Mouse (Mus musculus) C2C12 (cell line): ENCODE results near the gene Hcrtr1. TPM values are rescaled to one million over a fixed set of nuclear protein-coding genes. Genes with fewer than 3 reads are reported as not detected.

ENCODE experiments used
- H3K27me3 ChIP-seq: one replicate; pipeline ENCODE4 v1.6.1; 2011; ENCODE audit not compliant: control insufficient read depth, insufficient read depth, insufficient read length
- H3K36me3 ChIP-seq: one replicate; pipeline ENCODE4 v1.6.1; 2011; ENCODE audit not compliant: control insufficient read depth, insufficient read depth
- H3K4me3 ChIP-seq: one replicate; pipeline ENCODE4 v1.5.1; 2011; ENCODE audit warnings: mild to moderate bottlenecking, control low read depth; ENCODE audit not compliant: poor library complexity, insufficient read depth, severe bottlenecking
- H3K79me2 ChIP-seq: one replicate; pipeline ENCODE4 v1.6.1; 2011; ENCODE audit not compliant: control insufficient read depth, insufficient read depth
- H3K79me3 ChIP-seq: one replicate; pipeline ENCODE4 v1.6.1; 2011; ENCODE audit warnings: low read depth, control low read depth
- H3ac ChIP-seq: one replicate; pipeline ENCODE3; 2011; ENCODE audit warnings: low read depth; ENCODE audit not compliant: control insufficient read depth, insufficient read length
- CEBPB ChIP-seq: IDR thresholded peaks from one replicate; pipeline ENCODE4 v1.6.1; 2011; ENCODE audit warnings: low read depth, mild to moderate bottlenecking, control low read depth, moderate library complexity
- CTCF ChIP-seq: IDR thresholded peaks from one replicate; pipeline ENCODE4 v1.5.1; 2011; ENCODE audit not compliant: control insufficient read depth, insufficient read depth, insufficient read length
- FOSL1 ChIP-seq: IDR thresholded peaks from one replicate; pipeline ENCODE4 v1.8.0; 2011; ENCODE audit warnings: mild to moderate bottlenecking, low read length; ENCODE audit not compliant: poor library complexity, insufficient read depth, severe bottlenecking
- MAX ChIP-seq: IDR thresholded peaks from one replicate; pipeline ENCODE4 v1.6.1; 2011; ENCODE audit warnings: mild to moderate bottlenecking, control low read depth
- MYOD1 ChIP-seq: IDR thresholded peaks from one replicate; pipeline ENCODE4 v1.6.1; 2011; ENCODE audit warnings: low read depth; ENCODE audit not compliant: control insufficient read depth, insufficient read length
- MYOG ChIP-seq: IDR thresholded peaks from one replicate; pipeline ENCODE4 v1.6.1; 2011; ENCODE audit not compliant: control insufficient read depth, insufficient read length; ENCODE audit errors: extremely low read depth
- USF1 ChIP-seq: IDR thresholded peaks from one replicate; pipeline ENCODE4 v1.6.1; 2011; ENCODE audit warnings: low read depth, mild to moderate bottlenecking, control low read depth, moderate library complexity
- polyA plus RNA-seq: library from polyadenylated mRNA; unstranded; fragments of >200 nt; fragmentation: generic; extraction: Trizol; gene quantifications from one replicate; pipeline ENCODE4 v1.2.1, GENCODE M21; 2012; ENCODE audit warnings: missing spikeins

The Hcrtr1 gene
- polyA plus RNA-seq, 1 experiment, result not detected

DNA sequence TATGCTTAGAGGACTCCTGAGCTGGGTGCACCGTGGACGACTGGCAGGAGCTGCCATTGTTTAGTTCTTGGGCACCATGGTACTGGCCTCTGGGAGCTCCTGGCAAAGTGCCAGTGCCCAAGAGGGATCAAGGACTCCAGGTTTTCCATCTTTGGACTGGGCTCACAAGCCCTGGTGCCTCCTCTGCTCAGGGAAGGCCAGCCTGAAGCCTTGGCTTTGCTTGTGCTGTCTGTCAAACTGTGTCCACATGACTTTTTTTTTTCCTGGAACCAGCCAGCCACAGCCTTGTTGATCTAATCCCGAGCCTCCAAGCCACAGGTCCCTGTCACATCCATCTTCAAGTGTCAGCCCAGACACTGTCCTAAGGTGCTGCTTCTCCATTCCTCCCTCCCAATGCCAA is 2.6 kb upstream of the Hcrtr1 start:
- Histone ChIP-seq H3K79me3 (no peaks in the 10 kb centered on the region), H3ac (no peak overlapping the region), H3K36me3 (no peaks in the 10 kb centered on the region), H3K27me3 (peaks cover 47% of the 10 kb centered on the region), H3K79me2 (no peaks in the 10 kb centered on the region), H3K4me3 (no peak overlapping the region)
- TF ChIP-seq MAX (no peak), FOSL1 (no peak), MYOG (no peak), CEBPB (no peak), MYOD1 (no peak), CTCF (no peak)

DNA sequence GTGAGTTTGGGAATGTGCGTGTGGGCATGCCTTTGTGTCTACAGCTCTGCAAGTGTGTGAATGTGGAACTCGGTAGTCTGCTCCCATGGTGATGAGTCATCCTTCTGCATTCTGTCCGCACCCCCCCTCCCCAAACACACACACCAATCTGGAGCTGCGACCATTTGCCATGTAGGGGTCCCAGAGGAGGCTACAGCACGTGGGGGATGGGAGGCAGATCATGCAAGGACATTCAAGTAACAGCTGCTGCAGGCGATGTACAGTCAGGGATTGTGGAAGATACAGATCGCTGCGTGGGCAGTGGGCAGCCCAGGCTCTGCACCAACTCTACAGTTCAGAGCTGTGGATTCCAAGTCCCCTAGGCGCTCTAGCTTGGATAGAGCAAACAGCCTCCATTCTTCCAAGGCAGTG is 1.8 kb upstream of the Hcrtr1 start:
- Histone ChIP-seq H3K36me3 (no peaks in the 10 kb centered on the region), H3K4me3 (no peak overlapping the region), H3K79me3 (no peaks in the 10 kb centered on the region), H3K27me3 (peaks cover 52% of the 10 kb centered on the region), H3K79me2 (no peaks in the 10 kb centered on the region), H3ac (no peak overlapping the region)
- no peak for TF ChIP-seq MYOG
- no peak for TF ChIP-seq CTCF
- TF ChIP-seq MYOD1, result no peak
- TF ChIP-seq USF1, result no peak
- no peak for TF ChIP-seq MAX
- TF ChIP-seq CEBPB, result no peak
- no peak for TF ChIP-seq FOSL1

DNA sequence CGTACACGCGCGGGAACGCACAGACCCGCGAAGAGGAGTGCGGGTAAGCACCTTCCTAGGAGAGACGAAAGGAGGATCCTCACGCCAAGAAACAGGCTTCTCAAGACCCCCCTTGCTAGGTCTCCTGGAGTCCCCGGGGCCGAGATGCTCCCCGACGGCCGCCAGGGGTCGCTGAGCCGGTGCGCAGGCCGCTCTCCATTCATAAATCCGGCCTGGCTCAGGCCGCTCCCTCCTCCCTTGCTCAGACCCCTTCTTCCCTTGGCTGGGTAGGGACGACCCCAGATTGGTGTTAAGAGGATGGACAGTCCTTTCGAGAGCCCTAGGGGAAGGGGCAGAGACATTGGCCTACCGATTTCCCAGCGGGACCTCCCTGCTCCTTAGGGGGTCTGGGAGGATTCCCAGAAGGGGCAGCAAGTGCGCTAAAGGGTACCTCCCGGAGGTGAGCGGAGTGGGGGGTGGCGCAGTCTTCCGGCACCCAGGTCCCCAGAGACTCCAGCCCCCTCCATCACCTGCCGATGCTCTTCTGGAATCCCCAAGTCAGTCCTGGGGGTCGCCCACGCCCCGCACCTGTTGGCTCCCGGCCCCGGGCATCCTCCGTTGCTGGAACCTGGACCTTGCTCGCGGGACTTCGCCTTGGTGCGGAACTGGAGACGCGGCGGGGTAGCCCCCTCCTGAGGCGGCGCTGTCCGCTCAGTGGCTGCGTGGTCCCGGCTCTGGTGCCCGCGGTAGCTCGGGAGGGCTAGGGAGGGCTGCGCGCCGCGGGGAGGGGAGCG is 532 bp downstream of the Hcrtr1 start:
- peaks cover 52% of the 10 kb centered on the region for H3K27me3 ChIP-seq

DNA sequence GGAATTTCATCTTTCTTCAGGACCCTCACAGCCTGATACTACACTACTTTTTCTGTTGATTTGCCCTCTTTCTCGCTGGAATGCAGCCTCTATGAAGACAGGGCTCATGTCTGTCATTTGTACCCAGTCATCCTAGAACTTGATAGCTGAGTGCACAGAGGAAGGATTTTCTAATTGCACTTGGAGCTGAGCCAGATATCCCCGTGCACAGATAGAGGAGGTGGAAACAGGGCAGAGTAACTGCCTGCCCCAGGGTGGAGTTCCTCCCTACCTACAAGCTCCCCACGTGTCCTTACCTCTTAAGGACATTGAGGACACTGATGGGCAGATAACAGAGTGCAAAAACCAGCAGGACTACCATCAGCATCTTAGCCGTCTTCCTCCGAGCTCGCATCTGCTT is 5.8 kb downstream of the Hcrtr1 start:
- no peak overlapping the region for H3ac ChIP-seq
- no peaks in the 10 kb centered on the region for H3K79me3 ChIP-seq
- peaks cover 24% of the 10 kb centered on the region for H3K27me3 ChIP-seq
- H3K4me3 ChIP-seq, result no peak overlapping the region
- no peaks in the 10 kb centered on the region for H3K36me3 ChIP-seq
- TF ChIP-seq MAX, result no peak
- TF ChIP-seq USF1, result no peak
- no peak for TF ChIP-seq MYOG
- TF ChIP-seq MYOD1, result no peak
- no peak for TF ChIP-seq CEBPB
- TF ChIP-seq FOSL1, result no peak
- no peak for TF ChIP-seq CTCF
- no peaks in the 10 kb centered on the region for H3K79me2 ChIP-seq

More for the DNA sequence above, 532 bp downstream of the Hcrtr1 start:
- Histone ChIP-seq H3K4me3 (no peak overlapping the region), H3K79me2 (no peaks in the 10 kb centered on the region), H3K36me3 (no peaks in the 10 kb centered on the region), H3ac (no peak overlapping the region), H3K79me3 (no peaks in the 10 kb centered on the region)
- TF ChIP-seq FOSL1 (no peak), CTCF (peak; percentile 89), MAX (no peak), CEBPB (no peak), USF1 (no peak)

DNA sequence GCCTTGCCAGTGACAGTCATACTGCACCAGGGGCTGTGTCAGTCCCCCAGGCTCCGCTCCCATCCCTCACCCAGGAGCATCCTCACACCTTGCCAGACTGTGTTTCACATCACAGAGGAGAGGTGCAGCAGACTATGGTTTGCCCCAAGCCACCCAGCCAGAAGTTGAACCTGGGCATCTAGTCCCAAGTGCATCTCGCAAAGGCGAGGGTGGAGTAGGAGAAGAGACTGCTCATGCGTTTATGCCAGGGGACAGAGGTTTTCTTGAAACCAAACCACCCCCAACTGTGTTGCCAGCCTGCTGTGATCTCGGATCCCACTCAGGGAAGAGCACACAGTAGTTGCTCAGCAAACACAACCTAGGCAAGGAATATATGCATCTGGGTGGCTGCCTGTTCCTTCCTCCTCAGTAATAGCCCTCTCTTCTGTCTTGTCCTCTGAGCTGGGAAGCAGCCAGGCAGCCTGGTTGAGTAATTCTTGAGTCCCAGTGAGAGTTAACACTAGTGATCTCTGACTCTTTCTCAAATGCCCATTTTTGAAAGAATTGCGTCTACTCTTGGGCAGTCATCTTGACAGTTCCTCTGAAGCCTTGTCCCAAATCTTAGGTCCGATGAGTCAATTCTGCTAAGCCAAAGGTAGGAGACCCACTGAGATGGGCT is 7.6 kb downstream of the Hcrtr1 start:
- Histone ChIP-seq H3K79me3 (no peaks in the 10 kb centered on the region), H3K27me3 (peaks cover 10% of the 10 kb centered on the region), H3K4me3 (no peak overlapping the region), H3K36me3 (peaks cover 12% of the 10 kb centered on the region), H3ac (no peak overlapping the region), H3K79me2 (no peaks in the 10 kb centered on the region)
- TF ChIP-seq MYOD1 (no peak), CTCF (no peak), CEBPB (no peak), MAX (no peak), FOSL1 (no peak), MYOG (no peak), USF1 (no peak)
